Mouse (Mus musculus) lung, embryonic 14.5 days (tissue): Measurements from ENCODE around the gene Carnmt1. TPM values are rescaled to one million over a fixed set of nuclear protein-coding genes. Genes with fewer than 3 reads are reported as not detected.
A peak's percentile ranks its signal among the peaks of the same experiment; 100 is the strongest.

Source experiments
- ATAC-seq: fragments of 200-750 bp; cut with Nextera tagmentation; 2 replicates; pipeline ENCODE4 v1.8.0; 2017; ENCODE audit warnings: mild to moderate bottlenecking, moderate TSS enrichment, moderate library complexity; ENCODE audit not compliant: insufficient read depth
- DNase-seq: peaks from one replicate; pipeline ENCODE4 v3.0.0-alpha.2; 2015
- H3K27ac ChIP-seq: fragments of 300-500 bp; sonication (generic); 2 replicates; pipeline ENCODE4 v1.5.1; 2014; ENCODE audit warnings: low read depth, mild to moderate bottlenecking, moderate library complexity
- H3K27me3 ChIP-seq: fragments of 300-500 bp; sonication (generic); 2 replicates; pipeline ENCODE4 v1.6.1; 2014; ENCODE audit warnings: low read length, control low read depth; ENCODE audit not compliant: insufficient read depth
- H3K36me3 ChIP-seq: fragments of 300-500 bp; sonication (generic); 2 replicates; pipeline ENCODE4 v1.6.1; 2014; ENCODE audit warnings: control low read depth; ENCODE audit not compliant: insufficient read depth
- H3K4me1 ChIP-seq: fragments of 300-500 bp; sonication (generic); 2 replicates; pipeline ENCODE4 v1.6.1; 2014; ENCODE audit warnings: antibody characterized with exemption, control low read depth; ENCODE audit not compliant: insufficient read depth
- H3K4me2 ChIP-seq: fragments of 300-500 bp; sonication (generic); 2 replicates; pipeline ENCODE4 v1.6.1; 2014; ENCODE audit warnings: mild to moderate bottlenecking
- H3K4me3 ChIP-seq: fragments of 300-500 bp; sonication (generic); 2 replicates; pipeline ENCODE4 v1.5.1; 2014; ENCODE audit warnings: low read depth, low read length
- H3K9ac ChIP-seq: fragments of 300-500 bp; sonication (generic); 2 replicates; pipeline ENCODE4 v1.6.1; 2014
- H3K9me3 ChIP-seq: fragments of 300-500 bp; sonication (generic); 2 replicates; pipeline ENCODE4 v1.6.1; 2016; ENCODE audit warnings: low read depth, low read length, control low read depth
- CTCF ChIP-seq: IDR thresholded peaks from 2 replicates; pipeline ENCODE4 v1.5.1; 2016; ENCODE audit warnings: antibody characterized with exemption, low read depth
- WGBS: fragments of 180-500 bp; shearing (Covaris S2); extraction: QIAGEN DNeasy Blood & Tissue Kit; methylation state at CpG from one replicate; pipeline ENCODE4 v1.1.7; 2014; 5-methylcytosine and 5-hydroxymethylcytosine counted together
- polyA plus RNA-seq: library from polyadenylated mRNA; unstranded; fragments of >200 nt; fragmentation: Nextera tagmentation; extraction: Ambion mirVana; gene quantifications from 2 replicates; pipeline ENCODE4 v1.2.1, GENCODE M21; 2014

The Carnmt1 gene
- polyA plus RNA-seq, 1 experiment from 2014 or later: 37.8 TPM

GRCm38 (mm10) chr19:18731077-18731476 lies 60.5 kb downstream of the Carnmt1 start:
- no peaks in the 10 kb centered on the region for H3K4me1 ChIP-seq
- no peak overlapping the region for H3K27ac ChIP-seq
- no peak for TF ChIP-seq CTCF
- no peak overlapping the region for H3K9ac ChIP-seq
- H3K9me3 ChIP-seq: no peaks in the 10 kb centered on the region
- H3K36me3 ChIP-seq: no peaks in the 10 kb centered on the region
- H3K4me3 ChIP-seq: no peak overlapping the region
- no peaks in the 10 kb centered on the region for H3K27me3 ChIP-seq
- peak; percentile 26 for DNase-seq
- no peak for ATAC-seq
- no peak overlapping the region for H3K4me2 ChIP-seq
- 31% methylated on average over 7 of the region's 7 CpGs for WGBS

GRCm38 (mm10) chr19:18735901-18736300 lies 65.3 kb downstream of the Carnmt1 start:
- H3K27ac ChIP-seq: no peak overlapping the region
- H3K4me3 ChIP-seq: no peak overlapping the region
- no peaks in the 10 kb centered on the region for H3K4me1 ChIP-seq
- 88% methylated on average over 4 of the region's 4 CpGs for WGBS
- no peaks in the 10 kb centered on the region for H3K27me3 ChIP-seq
- no peak for DNase-seq
- H3K9ac ChIP-seq: no peak overlapping the region
- no peaks in the 10 kb centered on the region for H3K9me3 ChIP-seq
- ATAC-seq: no peak
- H3K36me3 ChIP-seq: no peaks in the 10 kb centered on the region
- no peak overlapping the region for H3K4me2 ChIP-seq
- TF ChIP-seq CTCF: no peak

GRCm38 (mm10) chr19:18739146-18739545 lies 68.6 kb downstream of the Carnmt1 start:
- H3K4me3 ChIP-seq: no peak overlapping the region
- H3K4me1 ChIP-seq: no peaks in the 10 kb centered on the region
- DNase-seq (no peak), ATAC-seq (no peak)
- H3K27ac ChIP-seq: no peak overlapping the region
- TF ChIP-seq CTCF: no peak
- no peak overlapping the region for H3K4me2 ChIP-seq
- H3K36me3 ChIP-seq: no peaks in the 10 kb centered on the region
- H3K9me3 ChIP-seq: no peaks in the 10 kb centered on the region
- WGBS: 64% methylated on average over 7 of the region's 7 CpGs
- H3K27me3 ChIP-seq: no peaks in the 10 kb centered on the region
- H3K9ac ChIP-seq: no peak overlapping the region

- Histone ChIP-seq H3K36me3 (no peaks in the 10 kb centered on the region), H3K9ac (no peak overlapping the region), H3K4me3 (no peak overlapping the region), H3K27ac (no peak overlapping the region), H3K4me2 (no peak overlapping the region), H3K9me3 (no peaks in the 10 kb centered on the region), H3K27me3 (no peaks in the 10 kb centered on the region), H3K4me1 (no peaks in the 10 kb centered on the region)
- 65% methylated on average over 5 of the region's 5 CpGs for WGBS
- no peak for DNase-seq
- ATAC-seq: no peak
- no peak for TF ChIP-seq CTCF
Measured at GRCm38 (mm10) chr19:18743946-18744345, 73.4 kb downstream of the Carnmt1 start.

- no peaks in the 10 kb centered on the region for H3K4me1 ChIP-seq
- H3K9me3 ChIP-seq: no peaks in the 10 kb centered on the region
- H3K27ac ChIP-seq: no peak overlapping the region
- ATAC-seq: no peak
- DNase-seq: no peak
- H3K4me2 ChIP-seq: no peak overlapping the region
- no peak overlapping the region for H3K4me3 ChIP-seq
- no peak for TF ChIP-seq CTCF
- H3K9ac ChIP-seq: no peak overlapping the region
- 0 out of 2 replicates have a peak, but pooled peaks cover 6% of the 10 kb centered on the region for H3K27me3 ChIP-seq
- no peaks in the 10 kb centered on the region for H3K36me3 ChIP-seq
- 82% methylated on average over 5 of the region's 5 CpGs for whole genome bisulfite sequencing
Measured at GRCm38 (mm10) chr19:18746576-18747340, 76.2 kb downstream of the Carnmt1 start.

GRCm38 (mm10) chr19:18747379-18747778 lies 76.8 kb downstream of the Carnmt1 start:
- no peak for ATAC-seq
- 81% methylated on average over 4 of the region's 4 CpGs for WGBS
- no peak for TF ChIP-seq CTCF

GRCm38 (mm10) chr19:18749598-18750339 lies 79.2 kb downstream of the Carnmt1 start, which contains the start of gene Trpm6:
Gene Trpm6, plus strand, starts transcription at chr19:18749983.
- Histone ChIP-seq H3K4me1 (no peaks in the 10 kb centered on the region), H3K27me3 (0 out of 2 replicates have a peak, but pooled peaks cover 6% of the 10 kb centered on the region), H3K9ac (peak within 1 kb of the TSS; percentile 52), H3K4me2 (peak within 1 kb of the TSS; percentile 77), H3K4me3 (peak within 1 kb of the TSS; percentile 38), H3K36me3 (no peaks in the 10 kb centered on the region), H3K27ac (no peak within 1 kb of the TSS), H3K9me3 (no peaks in the 10 kb centered on the region)
- DNase-seq (peak; percentile 21), ATAC-seq (peak; percentile 44; the same call in 1 of the 2 replicates)
- no peak for TF ChIP-seq CTCF
- 5% methylated on average over 41 of the region's 41 CpGs for WGBS

More at GRCm38 (mm10) chr19:18747379-18747778, 76.8 kb downstream of the Carnmt1 start:
- Histone ChIP-seq H3K9me3 (no peaks in the 10 kb centered on the region), H3K9ac (no peak overlapping the region), H3K4me3 (no peak overlapping the region), H3K36me3 (no peaks in the 10 kb centered on the region), H3K27me3 (0 out of 2 replicates have a peak, but pooled peaks cover 6% of the 10 kb centered on the region), H3K4me2 (no peak overlapping the region), H3K4me1 (no peaks in the 10 kb centered on the region), H3K27ac (no peak overlapping the region)
- DNase-seq: no peak

Other genes starting within 250 kb of the Carnmt1 start
- 72.9 and 75.1 TPM in 2 replicates for gene Ostf1, start 38.9 kb upstream of the Carnmt1 start, polyA plus RNA-seq
- 8.1 and 8.4 TPM in 2 replicates for gene Nmrk1, start 38.8 kb upstream of the Carnmt1 start, polyA plus RNA-seq
- gene D030056L22Rik, start 42.4 kb downstream of the Carnmt1 start, polyA plus RNA-seq: 42.4 and 43.4 TPM in 2 replicates
- gene Trpm6, start 79.2 kb downstream of the Carnmt1 start, polyA plus RNA-seq: 0.68 and 1.0 TPM in 2 replicates